Mouse (Mus musculus) liver, postnatal 0 days (tissue): ENCODE data around the gene Matn4.
A peak's percentile ranks its signal among the peaks of the same experiment; 100 is the strongest.

ENCODE experiments used
- CTCF ChIP-seq: sonication (generic); IDR thresholded peaks from 2 replicates; pipeline ENCODE4 v1.5.1; 2016; ENCODE audit warnings: antibody characterized with exemption, low read depth
- EP300 ChIP-seq: IDR thresholded peaks from 2 replicates; pipeline ENCODE4 v1.6.1; 2016; ENCODE audit warnings: antibody characterized with exemption, low read depth, mild to moderate bottlenecking

GRCm38 (mm10) chr2:164417198-164417597 lies 12.2 kb upstream of the Matn4 start:
- TF ChIP-seq CTCF (peak; percentile 75), EP300 (no peak)
